Mouse (Mus musculus): Measurements from ENCODE around the gene Tbccd1. TPM values are rescaled to one million over a fixed set of nuclear protein-coding genes. Genes with fewer than 3 reads are reported as not detected.

Tbccd1 gene
- 21.0 to 29.3 TPM (median 23.8 TPM) in 4 replicates for total RNA-seq (2023)

GRCm38 (mm10) chr16:22857431-22858113 lies at the start of gene Tbccd1, which contains the start of gene Dnajb11:
TSS of gene Tbccd1 (minus strand) at chr16:22857669.
TSS of gene Dnajb11 (plus strand) at chr16:22857845.

GRCm38 (mm10) chr16:22890683-22891510 lies 33.4 kb upstream of the Tbccd1 start, which contains the start of gene Ahsg:
TSS of gene Ahsg (plus strand) at chr16:22891277.

GRCm38 (mm10) chr16:22811477-22811876 lies 46.0 kb downstream of the Tbccd1 start, which contains the start of gene Crygs:
TSS of gene Crygs (minus strand) at chr16:22811577.

Other genes with a start within 250 kb of the Tbccd1 start
- 0.24 to 0.66 TPM (median 0.34 TPM) in 4 replicates for gene Dgkg, start 200.4 kb downstream of the Tbccd1 start, total RNA-seq (2023)
- gene Crygs, start 46.1 kb downstream of the Tbccd1 start, total RNA-seq (2023), result not detected in 4 replicates
- 59.4 to 68.9 TPM (median 65.0 TPM) in 4 replicates for gene Dnajb11, start 176 bp upstream of the Tbccd1 start, total RNA-seq (2023)
- not detected in 4 replicates for gene Ahsg, start 33.6 kb upstream of the Tbccd1 start, total RNA-seq (2023)
- not detected in 4 replicates for gene Fetub, start 60.7 kb upstream of the Tbccd1 start, total RNA-seq (2023)
- gene Hrg, start 93.4 kb upstream of the Tbccd1 start, total RNA-seq (2023), result not detected in 4 replicates
- gene Kng2, start 171.8 kb upstream of the Tbccd1 start, total RNA-seq (2023), result not detected in 4 replicates
- not detected in 4 replicates for gene Kng1, start 200.2 kb upstream of the Tbccd1 start, total RNA-seq (2023)
- 1,131 to 1,202 TPM (median 1,167 TPM) in 4 replicates for gene Eif4a2, start 249.8 kb upstream of the Tbccd1 start, total RNA-seq (2023)

Data from B cell, adult 62 days (primary cell).